Mouse (Mus musculus) layer of hippocampus, postnatal 14 days (tissue): Measurements from ENCODE around the gene Gpr3. TPM values are rescaled to one million over a fixed set of nuclear protein-coding genes. Genes with fewer than 3 reads are reported as not detected.

Experiments
- DNase-seq, 2 experiments: peaks; one replicate each; pipeline ENCODE4 v3.0.0; 2021 to 2022; ENCODE audit warnings: low spot score in 2 of 2, mixed read lengths in 1 of 2
- total RNA-seq, 2 experiments: library from RNA; stranded (reverse); gene quantifications; 2 replicates each; pipeline ENCODE4 v1.2.3; 2021

The Gpr3 gene
- total RNA-seq, 2 experiments from 2014 or later = 8.2 to 9.2 TPM

DNA sequence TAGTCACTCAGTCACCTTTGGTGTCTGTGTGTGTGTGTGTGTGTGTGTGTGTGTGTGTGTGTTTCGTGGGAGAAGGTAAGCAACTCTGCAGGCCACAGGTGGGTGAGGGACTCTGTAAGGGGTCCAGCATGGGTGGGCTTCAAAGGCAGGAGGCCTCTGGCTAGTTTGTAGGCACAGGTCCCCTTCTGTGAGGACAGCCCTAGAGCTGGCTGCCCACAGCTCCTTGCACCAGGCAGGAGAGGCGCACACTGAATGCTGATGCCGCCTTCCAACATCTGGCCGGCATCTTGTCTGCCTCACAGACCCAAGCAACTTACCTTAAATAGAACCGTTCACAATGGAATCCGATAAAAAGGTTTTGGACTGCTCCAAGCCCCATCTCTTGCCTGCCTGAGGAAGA lies 12.6 kb downstream of the Gpr3 start:
- DNase-seq = no peak

DNA sequence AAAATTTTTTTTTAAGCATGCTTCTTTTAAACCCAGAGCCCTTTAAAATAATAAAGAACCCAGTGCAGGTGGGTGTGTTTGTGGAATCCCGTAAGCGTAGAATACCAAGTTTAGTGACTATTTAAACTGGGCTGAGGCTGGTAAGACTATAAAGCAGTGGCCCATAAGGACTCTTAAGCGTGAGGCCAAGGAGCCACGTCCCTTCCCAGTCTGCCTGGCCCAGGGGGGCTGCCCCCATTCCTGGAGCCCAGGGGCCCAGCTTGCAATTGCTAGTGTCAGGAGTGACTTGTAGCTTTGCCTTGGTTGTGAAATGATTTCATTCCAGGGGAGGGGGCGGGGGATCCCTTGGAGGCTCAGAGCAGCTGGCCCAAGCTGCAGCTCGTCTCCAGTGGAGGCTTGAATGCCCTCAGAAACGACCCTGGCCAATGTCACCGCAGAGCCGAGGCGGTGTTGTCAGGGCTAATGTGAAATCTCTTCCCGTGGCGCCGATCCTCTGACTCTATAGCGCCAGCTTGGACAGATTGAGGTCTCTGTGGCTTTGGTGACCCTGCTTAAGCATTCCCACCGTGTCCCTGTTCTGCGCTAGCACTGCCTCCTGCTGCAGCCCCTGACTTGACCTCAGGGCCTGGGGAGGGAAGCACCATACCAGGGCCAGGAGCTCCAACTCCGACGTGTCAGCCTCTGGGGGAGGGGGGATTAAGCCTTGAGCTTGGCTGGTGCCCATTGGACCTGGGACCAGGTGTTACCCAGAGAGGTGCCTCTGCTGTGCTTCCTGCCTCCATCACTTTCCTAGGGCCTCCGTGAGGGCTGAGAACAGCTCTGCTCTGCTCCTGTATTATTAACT lies 13.8 kb downstream of the Gpr3 start:
- no peak for DNase-seq

DNA sequence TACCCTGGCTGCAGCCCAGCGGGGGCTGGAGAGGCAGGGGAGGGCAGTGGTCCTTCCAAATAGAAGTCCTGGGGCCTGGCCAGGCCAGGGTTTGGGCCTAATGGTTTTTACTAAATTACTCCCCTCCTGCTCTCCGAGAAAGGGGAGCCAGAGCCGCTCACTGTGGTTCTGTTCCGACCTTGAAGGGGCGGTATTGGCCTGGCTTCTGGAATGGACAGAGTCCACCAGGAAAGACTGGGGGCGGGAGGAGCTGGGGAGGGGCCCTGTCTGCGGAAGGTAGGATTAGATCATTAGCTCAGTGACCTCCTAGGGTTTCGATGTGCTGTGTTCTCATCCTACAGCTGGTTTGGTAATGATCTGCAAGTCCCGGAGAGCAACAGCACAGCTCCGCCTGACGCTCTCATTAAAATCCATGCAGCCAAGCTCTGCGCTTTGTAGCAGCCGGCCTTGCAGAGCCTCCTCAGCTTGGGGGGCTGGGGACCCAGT lies 14.5 kb downstream of the Gpr3 start:
- DNase-seq = peak in 1 of 2 experiments; percentile 36

DNA sequence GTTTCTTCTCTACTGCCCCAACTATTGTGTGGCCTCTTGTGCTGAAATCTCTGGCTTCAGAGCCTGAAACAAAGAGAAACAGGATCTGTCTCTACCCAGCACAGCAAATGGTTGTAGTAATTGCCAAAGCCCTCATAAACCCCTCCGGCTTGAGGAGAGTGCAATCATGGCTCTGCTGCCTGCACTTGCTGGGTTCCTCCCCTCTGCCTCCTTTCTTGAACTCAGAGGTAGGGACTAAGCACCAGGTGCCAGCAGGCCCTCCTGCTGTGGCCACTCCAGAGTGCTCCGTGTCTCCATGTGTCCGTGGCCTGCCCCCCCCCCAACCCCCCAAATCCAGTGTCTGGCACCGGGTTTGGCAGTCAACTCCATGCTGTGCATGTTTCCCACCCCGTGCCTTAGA lies 15.0 kb downstream of the Gpr3 start:
- peak in 1 of 2 experiments; percentile 31 for DNase-seq

DNA sequence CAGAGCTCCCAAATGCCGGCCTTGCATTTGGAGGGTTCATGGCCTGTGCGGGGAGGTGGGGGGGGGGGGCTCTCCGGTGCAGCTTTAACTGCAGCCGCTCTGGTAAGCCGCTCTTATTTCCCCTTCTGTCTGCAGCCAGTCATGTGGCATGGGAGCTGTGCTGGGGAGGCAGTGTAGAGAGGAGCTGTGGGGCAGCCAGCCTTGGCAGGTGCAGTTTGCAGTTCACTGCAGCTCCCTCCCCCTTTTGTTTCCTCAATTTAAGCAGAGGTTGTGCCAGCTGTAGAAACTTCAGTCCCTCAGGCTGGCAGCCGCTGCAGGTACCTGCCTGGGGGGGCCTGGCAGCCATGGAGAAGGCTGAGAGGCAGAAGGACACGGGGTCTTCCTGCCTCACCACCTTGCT lies 15.5 kb downstream of the Gpr3 start:
- DNase-seq = peak in 1 of 2 experiments; percentile 41

DNA sequence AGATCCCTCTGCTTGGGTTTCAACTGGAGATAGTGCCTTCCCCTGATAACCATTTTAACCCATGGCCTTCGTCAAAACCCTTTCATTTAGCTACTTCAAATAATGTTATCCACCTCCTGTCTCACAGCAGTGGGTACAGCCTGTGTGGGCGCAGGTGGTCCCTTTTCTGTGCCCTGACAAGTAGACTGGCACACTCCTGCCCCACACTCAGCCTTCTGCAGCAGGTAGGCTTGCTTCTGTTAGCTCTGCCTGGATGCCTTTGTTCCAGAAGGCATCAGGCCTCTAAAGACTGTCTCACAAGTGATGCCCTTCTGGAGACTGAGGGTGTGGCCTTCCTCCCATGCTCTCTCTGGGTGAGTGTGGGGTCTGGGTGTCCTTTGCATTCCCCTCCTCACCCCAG lies 16.2 kb downstream of the Gpr3 start:
- no peak for DNase-seq

DNA sequence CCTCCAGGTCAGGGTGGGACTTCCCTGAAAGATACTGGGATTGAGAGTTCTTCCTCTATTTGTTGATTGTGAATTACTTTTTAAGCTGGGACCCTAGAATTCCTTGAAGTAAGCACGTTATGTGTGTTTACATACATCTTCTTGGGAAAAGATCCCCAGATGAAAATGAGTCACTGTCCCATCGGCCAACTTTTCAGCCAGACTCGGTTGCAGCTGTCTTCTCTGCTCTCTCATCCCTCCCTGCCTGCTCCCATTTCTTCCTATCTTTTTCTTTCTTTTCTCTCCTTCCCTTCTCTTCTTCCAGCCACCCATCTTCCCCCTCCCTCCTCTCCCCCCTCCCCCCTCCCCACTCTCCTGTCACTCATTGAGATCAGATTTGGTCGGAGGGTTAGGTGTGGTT lies 17.3 kb downstream of the Gpr3 start:
- no peak for DNase-seq

DNA sequence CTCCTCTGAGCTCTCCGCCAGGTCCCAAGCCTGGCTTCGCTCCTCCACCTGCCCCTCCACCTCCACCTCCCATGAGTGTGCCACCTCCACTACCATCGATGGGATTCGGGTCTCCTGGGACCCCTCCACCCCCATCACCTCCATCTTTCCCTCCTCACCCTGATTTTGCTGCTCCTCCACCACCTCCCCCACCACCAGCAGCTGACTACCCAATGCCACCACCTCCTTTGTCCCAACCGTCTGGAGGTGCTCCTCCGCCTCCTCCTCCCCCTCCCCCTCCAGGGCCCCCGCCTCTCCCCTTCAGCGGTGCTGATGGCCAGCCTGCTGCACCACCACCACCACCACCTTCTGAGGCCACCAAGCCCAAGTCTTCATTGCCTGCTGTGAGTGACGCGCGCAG lies 17.9 kb downstream of the Gpr3 start:
- no peak for DNase-seq

DNA sequence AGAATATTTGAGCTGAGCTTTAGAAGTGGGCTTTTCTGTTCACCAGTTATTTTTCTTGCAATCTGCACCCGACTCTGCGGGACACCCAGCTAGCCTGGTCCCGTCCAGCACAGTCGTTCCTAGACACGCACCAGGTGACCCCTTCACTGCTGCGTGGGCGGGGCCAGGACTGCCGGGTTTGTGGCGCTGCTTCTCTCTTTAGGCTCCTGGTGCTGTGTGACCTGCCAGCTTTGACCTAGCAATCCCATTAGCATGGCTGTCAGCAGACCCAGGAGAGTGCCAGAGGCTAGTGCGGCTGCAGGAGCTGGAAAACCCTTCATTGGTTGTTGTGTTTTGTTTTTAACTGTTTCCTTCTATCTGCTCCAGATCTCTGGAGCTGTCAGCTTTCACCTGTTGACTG lies 22.9 kb downstream of the Gpr3 start:
- DNase-seq = no peak

DNA sequence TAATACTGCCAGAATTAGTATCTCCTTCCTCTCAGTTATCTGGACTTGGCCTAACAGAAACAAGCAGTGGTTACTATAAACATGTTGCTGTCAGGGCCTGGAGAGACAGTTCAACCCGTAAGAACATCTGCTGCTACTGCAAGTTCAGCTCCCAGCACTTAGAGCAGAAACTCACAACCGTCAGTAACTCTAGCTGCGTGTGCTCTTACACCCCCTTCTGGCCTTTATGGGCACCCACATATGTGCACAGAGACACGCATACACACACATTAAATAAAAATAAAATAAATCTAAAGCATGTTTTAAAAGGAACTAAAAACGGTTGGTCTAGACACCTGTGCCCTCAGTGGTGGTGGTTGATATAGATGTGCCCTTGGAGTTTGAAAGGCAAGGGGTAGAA lies 25.5 kb downstream of the Gpr3 start:
- DNase-seq = no peak

DNA sequence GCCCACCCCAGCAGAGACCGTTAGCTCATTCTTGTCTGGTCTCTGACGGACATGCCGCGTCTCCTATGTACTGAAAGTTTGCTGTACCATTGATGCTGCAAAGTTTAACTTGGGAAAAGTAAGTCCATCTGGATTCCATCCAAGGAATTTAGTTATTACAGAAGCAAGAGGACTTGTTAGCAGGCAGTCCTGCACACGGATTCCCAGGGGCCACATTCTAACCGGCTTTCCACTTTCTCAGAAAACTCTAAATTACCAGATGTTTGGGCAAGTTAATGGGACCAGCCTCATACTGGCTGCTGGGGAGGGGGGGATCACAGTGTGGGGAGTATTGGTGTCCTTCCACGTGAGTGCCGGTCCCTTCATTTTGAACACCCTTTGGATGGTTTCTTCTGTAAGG lies 26.4 kb downstream of the Gpr3 start:
- no peak for DNase-seq

DNA sequence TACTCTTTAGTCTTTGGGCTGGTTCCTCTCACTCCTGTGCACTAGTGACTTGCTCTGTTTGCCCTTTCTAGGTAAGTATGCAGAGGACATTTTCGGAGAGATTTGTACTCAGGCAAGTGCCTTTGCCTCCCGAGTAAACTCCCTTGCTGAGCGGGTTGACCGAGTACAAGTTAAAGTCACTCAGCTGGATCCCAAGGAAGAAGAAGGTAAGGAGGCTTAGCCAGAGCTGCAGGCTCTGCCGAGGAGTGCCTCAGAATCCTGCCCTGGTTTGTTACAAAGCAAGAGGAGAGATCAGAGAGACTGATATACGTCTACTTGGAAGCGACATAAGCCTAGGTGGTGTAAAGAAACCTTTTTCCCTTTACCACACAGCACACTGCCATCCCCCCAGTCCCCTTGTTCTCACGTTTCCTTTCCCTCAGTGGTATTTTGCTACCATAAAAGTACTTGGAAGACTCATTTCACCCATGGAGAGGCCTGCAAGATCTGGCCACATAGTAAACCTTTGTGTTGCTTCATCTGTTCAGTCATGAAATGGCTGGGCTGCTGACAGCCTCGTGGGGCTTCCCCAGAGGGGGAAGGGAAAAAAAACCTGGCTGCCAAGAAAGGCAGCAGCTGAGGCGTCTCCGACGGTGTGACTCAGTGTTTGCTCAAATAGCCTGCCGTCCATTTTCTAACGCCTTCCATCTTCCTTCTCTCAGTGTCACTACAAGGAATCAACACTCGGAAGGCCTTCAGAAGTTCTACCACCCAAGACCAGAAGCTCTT lies 27.3 kb downstream of the Gpr3 start:
- no peak for DNase-seq

DNA sequence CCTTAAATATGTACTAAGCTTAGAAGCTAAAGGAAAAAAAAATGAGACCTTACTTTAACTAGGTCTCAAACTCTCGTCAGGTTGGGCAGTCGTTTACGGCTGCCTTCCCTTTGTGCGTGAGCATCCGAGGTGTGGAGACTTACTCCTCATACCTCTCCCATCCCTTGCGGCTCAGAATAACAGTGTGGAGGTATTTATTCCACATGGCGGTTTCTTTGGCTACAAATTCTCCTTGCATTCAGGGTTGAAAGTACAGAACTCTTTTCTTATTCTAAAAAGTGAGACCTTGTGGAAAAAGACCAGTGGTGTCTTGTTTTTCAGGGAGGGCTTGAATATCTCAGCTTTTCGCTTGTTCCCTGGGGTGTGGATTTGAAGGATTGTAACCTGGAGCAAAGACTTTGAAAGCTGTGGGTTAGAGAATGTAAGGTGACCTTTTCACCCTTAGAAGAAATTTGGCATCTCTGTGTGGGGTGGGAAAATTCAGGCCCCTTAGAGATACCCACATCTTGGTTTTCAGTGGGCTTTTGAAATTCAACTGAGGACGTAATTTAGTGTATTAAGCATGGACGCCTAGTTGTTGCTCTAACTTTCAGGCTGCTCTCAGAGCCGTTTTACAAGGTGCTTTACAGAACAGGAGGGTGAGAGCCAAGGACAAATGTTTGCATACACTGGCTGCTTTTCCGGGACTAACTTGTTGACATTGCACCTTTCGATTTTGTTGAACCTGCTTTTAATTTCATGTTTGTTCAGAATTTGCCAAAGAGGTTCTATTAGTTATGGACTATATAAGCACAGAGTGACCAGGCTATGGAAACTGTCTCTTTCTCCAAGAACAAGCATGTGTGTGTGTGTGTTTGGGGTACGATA lies 28.1 kb downstream of the Gpr3 start:
- no peak for DNase-seq

DNA sequence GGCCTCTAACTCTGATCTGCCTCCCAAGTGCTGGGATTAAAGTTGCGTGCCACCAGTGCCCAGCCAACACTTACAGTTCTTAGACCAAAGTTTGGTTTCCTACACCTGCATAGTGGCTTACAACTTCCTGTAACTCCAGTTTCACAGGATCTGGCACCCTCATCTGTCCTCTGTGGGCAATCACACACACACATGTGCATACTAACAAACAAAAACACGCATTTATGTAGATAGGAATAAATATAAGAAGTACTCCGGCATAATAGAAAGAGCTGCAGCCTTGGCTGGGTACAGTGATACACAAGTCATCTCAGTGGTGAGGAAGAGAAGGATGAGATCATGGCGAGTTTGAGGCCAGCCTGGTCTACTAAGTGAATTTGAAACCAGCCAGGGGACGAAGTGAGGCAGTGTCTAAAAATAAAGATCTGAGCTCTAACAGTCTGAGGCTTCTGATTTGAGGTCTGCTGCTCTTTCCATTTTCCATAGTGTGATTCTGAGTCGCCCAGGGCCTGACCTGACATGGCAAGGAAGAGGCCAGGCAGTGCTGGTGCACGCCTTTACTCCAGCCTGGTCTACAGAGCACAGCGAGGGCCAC lies 29.8 kb downstream of the Gpr3 start:
- DNase-seq = no peak

DNA sequence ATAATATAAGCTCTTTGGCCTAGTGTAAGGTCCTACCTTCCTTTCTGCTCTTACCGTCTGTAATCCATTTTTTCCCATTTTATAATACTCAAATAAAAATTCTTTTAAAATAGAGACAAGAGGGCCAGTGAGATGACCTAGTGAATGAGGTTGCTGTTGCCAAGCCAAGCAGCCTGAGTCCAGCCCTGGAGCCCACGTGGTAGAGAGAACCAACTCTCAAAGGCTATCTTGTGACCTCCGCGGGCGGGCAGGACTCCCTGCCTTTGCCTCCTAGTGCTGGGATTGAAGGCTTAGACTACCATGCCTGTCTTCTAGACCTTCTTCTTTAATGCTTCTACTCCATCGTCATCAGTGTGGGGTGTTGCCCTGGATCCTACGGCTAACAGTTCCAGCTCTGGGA lies 33.1 kb downstream of the Gpr3 start:
- no peak for DNase-seq

DNA sequence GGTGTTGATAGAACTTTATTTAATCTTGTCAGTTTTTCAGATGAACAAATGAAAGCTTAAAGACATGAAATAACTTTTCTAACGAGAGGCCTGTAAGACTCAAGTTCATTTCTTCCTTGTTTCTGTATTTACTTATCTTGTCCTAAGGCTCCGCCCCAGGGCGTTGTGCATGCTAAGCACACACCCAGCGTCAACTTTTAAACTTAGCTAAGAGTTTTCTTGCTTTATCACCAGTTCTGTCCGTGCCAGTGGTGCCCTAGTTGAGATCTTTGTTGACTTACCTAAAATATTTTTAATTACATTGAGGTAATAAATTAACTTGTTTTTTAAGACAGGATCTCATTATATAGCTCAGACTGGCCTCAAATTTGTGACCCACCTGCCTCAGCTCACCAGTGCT lies 34.0 kb downstream of the Gpr3 start:
- no peak for DNase-seq

DNA sequence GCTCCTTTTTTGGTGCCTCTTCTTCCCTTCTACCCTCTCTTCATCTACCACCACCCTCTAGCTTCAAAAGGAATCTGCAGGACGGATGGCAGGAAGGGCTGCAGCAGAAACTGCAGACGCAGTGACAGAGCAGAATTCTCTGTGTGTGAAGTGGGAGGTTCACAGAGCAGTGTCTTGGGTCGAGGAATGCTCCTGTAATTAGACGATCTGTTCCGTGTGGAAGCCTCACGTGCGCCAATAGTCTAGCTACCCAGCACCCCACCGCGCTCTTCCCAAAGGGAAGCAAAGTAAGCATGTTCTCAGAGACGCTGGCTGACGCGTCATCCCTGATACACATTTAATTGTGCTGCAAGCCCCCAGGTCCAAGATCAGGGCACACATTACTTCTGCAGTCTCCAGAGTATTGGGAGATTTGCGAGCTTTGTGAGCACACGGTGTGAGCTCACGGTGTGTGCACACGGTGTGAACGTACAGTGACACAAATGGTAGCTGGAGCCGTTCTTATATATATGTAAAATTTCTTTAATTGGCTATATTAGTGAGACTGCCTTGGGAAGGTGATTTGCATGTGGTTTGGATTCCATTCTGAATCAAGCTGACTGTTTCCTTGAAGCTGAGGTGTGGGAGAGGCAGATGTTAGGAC lies 35.5 kb downstream of the Gpr3 start:
- DNase-seq = peak in 1 of 2 experiments; percentile 46

DNA sequence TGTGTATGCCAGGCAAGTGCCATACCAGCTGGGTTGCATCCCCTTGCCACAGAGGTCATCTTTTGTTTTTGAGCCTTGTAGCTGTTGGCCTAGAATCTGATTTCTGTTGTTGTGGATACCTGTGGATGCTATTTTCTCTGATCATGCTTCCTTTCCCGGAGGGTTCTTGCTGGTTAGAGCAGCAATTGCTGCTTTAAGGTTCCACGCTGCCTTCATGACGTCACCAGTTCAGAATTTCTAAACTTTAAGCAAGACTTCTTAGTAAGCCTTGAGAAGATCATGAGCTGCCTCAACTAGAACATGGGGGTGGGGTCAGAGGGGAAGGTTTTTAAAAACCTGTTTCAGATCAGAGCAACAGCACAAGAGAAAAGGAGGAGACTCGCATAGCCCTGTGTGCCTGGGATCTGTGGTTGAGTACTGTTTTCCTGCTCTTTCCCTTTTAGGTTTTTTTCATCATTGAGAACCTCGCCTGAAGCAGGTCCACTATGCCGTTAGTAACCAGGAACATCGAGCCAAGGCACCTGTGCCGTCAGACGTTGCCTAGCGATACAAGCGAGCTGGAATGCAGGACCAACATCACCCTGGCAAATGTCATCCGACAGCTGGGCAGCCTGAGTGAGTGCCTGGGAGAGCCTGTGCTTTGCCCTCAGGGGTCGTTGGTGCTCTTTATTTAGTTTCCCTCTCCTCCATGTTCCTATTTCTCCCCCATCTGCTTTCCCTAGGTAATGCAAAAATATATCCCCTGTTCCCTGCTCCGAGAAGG lies 36.2 kb downstream of the Gpr3 start:
- peak in 1 of 2 experiments; percentile 43 for DNase-seq

DNA sequence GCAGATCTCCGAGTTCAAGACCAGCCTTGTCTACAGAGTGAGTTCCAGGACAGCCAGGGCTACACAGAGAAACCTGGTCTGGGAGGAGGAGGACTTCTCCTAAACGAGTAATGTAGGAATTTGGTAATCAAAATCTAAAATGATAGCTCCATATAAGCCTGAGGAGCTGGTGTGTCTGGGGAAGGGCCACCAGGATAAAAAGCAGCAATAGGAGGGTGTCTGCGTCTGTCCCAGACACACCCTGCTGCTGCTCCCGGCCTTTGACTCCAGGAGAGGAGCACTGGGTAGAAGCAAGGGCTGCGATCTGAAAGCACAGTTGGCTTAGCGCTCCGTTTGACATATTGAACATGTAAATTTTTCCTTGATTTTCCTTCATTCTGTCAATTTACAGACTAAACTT lies 37.1 kb downstream of the Gpr3 start:
- no peak for DNase-seq

DNA sequence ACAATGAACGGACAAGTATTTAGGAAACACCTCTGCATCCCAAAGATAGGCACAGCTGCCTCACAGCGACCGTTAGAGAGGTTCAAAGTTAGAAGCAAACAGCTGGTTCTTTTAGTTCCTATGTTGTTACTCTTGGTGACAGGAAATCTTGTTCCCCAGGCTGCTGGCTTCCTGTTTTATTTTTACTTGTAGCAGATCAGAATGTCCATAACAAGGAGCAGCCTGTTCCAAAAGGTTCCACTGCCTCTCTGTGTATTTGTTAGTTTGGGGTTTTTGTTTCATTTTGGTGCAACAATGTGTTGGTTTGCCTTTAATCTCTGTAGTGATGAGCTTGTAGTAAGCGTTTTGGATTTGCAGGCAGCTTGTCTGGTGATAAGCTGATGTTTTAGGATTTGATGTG lies 38.0 kb downstream of the Gpr3 start:
- DNase-seq = no peak
